Mouse (Mus musculus): ENCODE results near the gene Shisal2b.
A peak's percentile ranks its signal among the peaks of the same experiment; 100 is the strongest.

Shisal2b gene

DNA sequence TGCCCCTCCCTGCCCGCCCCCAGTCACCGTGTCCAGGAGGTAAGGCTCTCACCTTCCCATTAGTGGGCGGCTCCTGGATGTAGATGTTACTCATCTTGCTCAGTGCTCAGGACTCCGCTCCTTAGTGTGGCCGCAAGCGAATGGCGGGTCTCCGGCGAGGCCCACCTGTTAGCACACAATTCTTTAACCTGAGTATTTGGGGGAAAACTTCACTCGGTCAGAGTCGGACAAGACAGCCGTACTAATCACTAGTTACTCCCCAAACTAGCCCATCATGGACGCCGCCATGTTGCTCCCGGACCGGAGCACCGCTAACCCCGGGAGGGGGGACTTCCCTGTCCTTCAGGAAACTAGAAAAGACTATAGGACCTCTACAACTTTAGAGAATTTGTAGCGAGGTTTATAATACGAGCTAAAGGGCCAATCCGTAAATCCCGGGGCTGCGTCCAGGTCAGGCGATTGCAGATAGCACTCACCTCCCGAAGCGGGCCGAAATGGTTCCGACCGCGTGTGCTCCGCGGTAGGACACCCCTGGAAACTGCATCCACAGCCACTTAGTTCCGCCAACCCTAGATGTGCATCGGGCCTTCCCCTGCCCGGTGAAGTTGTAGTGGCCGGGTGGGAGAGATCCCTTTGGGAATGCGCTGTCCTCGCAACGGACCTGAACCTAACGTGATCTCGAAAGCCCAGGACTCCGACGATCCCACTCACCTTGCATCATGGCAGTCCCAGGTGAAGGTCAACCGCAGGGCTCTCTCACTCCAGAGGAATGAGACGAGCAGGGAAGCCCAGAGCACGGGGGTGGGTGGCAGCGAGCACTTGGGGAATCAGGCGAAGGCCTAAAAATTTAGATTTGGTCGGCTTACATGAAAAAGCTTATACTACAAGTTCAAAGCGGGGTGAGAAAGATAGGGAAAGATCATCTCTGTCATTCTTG lies 46.8 kb downstream of the Shisal2b start, which contains the start of gene Cwc27:
Gene Cwc27, minus strand, starts transcription at position 508 of the 937 bp plus-strand sequence.
- peak; percentile 71 to 77 for DNase-seq (ENCODE audit: low spot score in 2 of 2)

DNA sequence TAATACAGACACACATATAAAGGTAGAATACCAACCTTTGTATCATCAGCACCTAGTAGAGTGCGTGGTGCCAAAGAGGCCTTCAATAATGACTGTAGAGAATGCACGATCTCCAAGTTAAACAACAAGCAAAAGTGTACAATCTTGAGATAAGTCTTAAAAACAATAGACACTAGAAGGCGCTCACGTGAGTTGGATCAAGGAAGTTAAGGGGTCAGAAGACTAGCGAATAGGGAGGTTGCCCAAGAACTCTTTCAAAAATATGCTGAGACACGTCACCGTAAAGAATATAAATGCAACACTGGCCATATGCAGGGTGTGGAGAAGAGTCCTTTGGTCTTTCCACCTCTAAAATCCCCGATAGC lies 47.4 kb downstream of the Shisal2b start:
- DNase-seq (ENCODE audit: low spot score in 2 of 2): peak; percentile 8 to 31

DNA sequence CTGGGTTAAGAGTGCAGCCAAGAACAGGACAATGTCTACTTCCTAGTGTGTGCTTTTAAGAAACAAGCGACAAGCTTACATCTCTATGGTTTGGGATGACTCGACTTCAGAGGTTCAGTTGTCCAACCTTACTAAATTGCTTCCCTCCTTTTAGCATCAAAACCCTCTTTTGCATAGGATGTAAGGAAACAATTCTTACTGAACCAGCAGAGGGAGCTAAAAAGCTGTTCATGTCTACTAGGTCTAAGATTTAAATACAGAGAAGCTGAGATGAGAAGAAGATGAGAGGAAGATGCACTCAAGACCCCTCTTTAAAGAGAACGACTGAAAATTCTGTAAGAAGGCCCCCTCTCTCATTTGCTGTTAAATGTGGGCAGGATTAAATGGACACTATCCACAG lies 58.0 kb downstream of the Shisal2b start:
- peak in 1 of 2 experiments; percentile 10 for DNase-seq (ENCODE audit: low spot score in 2 of 2)

DNA sequence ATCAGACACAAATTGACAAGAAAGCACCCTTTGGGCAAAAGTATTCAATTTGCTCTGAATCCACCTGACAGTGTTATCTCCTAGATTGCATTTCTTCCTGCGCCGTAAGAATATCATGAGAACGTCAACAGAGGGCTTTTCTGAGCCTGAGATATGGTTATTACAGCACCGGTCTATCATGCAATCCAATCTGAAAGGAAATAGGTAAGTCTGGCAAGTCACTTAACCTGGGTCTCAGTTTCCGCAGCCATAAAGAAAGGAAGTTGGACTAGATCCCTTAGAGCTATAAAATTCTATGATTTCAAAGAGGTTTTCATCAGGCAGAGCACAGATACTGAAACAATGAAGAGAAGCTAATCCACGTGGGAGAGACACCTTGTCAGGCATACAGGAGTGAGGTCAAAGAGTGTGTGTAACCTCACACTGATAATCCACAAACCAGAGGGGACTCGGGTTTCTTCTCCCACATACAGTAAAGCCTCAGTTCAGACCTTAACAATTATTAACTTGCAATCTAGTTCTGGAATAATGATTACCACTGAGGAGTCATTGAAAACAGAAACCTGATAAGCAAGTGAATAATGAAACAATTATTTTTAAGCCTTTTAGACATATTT lies 64.0 kb downstream of the Shisal2b start:
- no peak for DNase-seq (ENCODE audit: low spot score in 2 of 2)

DNA sequence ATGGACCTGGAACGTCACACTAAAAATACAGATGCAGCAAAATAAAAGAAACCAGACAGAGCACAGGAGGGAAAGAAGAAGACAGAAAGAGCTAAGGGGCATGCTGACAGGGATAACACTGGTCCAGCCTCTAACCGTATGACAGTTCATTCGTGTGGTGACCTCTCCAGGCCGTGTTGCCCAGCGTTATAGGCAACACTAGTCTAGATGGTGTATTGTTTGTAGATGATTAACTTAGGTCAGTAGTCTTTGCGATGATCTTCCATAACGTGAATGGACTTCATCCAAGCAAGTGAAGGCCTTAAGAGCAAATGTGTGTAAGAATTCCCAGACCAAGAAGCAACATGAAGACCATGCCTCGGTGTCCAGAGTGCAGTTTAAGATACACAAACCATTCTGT lies 64.6 kb downstream of the Shisal2b start:
- no peak for DNase-seq (ENCODE audit: low spot score in 2 of 2)
